Mouse (Mus musculus): ENCODE results near the gene Zswim1.

- TF ChIP-seq CTCF (IDR thresholded peaks at IDR 0.05; ENCODE audit: borderline replicate concordance, extremely low read depth, insufficient read depth, insufficient read length), result peak; percentile 24; the same call in 1 of the 2 replicates
- TF ChIP-seq POLR2A (IDR thresholded peaks at IDR 0.05; ENCODE audit: borderline replicate concordance, extremely low read depth, insufficient read depth, insufficient read length, poor library complexity, severe bottlenecking), result no peak
These were observed 38.4 kb upstream of the Zswim1 start for GRCm38 (mm10) chr2:164783926-164784581.
